Mouse (Mus musculus) G1E (cell line): ENCODE data around the gene Tmc6. TPM values are rescaled to one million over a fixed set of nuclear protein-coding genes. Genes with fewer than 3 reads are reported as not detected.

Experiments used
- ATAC-seq: 2 replicates; pipeline ENCODE4 v1.8.0; 2016; ENCODE audit warnings: mild to moderate bottlenecking; ENCODE audit not compliant: insufficient number of reproducible peaks, poor library complexity, low FRiP score, severe bottlenecking; ENCODE audit errors: extremely low read depth
- DNase-seq: peaks from one replicate; pipeline ENCODE4 v3.0.0; 2012; ENCODE audit warnings: low spot score
- H3K27me3 ChIP-seq: 2 replicates; pipeline ENCODE4 v1.6.1; 2012; ENCODE audit warnings: mild to moderate bottlenecking, low read length, inconsistent platforms; ENCODE audit not compliant: insufficient read depth
- H3K36me3 ChIP-seq: replicated peaks from 2 replicates; pipeline ENCODE3; 2012; ENCODE audit warnings: mild to moderate bottlenecking, inconsistent platforms
- H3K4me1 ChIP-seq: 2 replicates; pipeline ENCODE4 v1.6.1; 2012; ENCODE audit warnings: low read depth, low read length, inconsistent platforms, mixed read lengths; ENCODE audit not compliant: insufficient read depth
- H3K4me3 ChIP-seq: 2 replicates; pipeline ENCODE4 v1.5.1; 2012; ENCODE audit warnings: low read depth, mild to moderate bottlenecking, inconsistent platforms, low read length, moderate library complexity, mixed read lengths
- H3K9me3 ChIP-seq: replicated peaks from 2 replicates; pipeline ENCODE4 v1.6.1; 2012; ENCODE audit warnings: inconsistent platforms
- CTCF ChIP-seq: IDR thresholded peaks from 2 replicates; pipeline ENCODE4 v1.5.1; 2012; ENCODE audit warnings: low read depth, low read length, inconsistent platforms, mixed read lengths
- GATA1 ChIP-seq: IDR thresholded peaks from 2 replicates; pipeline ENCODE4 v1.6.1; 2012; ENCODE audit warnings: borderline replicate concordance, low read length, inconsistent platforms, mixed read lengths
- GATA2 ChIP-seq: IDR thresholded peaks from 2 replicates; pipeline ENCODE4 v1.6.1; 2012; ENCODE audit warnings: low read depth, low read length, inconsistent platforms, borderline replicate concordance
- POLR2AphosphoS5 ChIP-seq: IDR thresholded peaks from 2 replicates; pipeline ENCODE4 v1.6.1; 2012; ENCODE audit warnings: low read depth, low read length, inconsistent platforms; ENCODE audit not compliant: insufficient replicate concordance
- TAL1 ChIP-seq: conservative IDR thresholded peaks from 2 replicates; pipeline ENCODE4 v1.6.1; 2012; ENCODE audit warnings: low read depth, low read length, inconsistent platforms, mixed read lengths
- polyA plus RNA-seq: library from polyadenylated mRNA; stranded (reverse); fragments of >175 nt; gene quantifications from 2 replicates; pipeline ENCODE4 v1.2.3, GENCODE M21; 2012
- total RNA-seq, 2 experiments: library from RNA; stranded (forward) in 1 of 2; stranded (reverse) in 1 of 2; fragments of 200-1000 nt in 1 of 2; fragments of >200 nt in 1 of 2; fragmentation: Nextera tagmentation in 1 of 2; gene quantifications; 2 replicates each; pipeline ENCODE4 v1.2.3; 2014 to 2017

Gene Tmc6
- total and polyA plus RNA-seq, 3 experiments: 9.6 to 27.3 (median 25.3) TPM

DNA sequence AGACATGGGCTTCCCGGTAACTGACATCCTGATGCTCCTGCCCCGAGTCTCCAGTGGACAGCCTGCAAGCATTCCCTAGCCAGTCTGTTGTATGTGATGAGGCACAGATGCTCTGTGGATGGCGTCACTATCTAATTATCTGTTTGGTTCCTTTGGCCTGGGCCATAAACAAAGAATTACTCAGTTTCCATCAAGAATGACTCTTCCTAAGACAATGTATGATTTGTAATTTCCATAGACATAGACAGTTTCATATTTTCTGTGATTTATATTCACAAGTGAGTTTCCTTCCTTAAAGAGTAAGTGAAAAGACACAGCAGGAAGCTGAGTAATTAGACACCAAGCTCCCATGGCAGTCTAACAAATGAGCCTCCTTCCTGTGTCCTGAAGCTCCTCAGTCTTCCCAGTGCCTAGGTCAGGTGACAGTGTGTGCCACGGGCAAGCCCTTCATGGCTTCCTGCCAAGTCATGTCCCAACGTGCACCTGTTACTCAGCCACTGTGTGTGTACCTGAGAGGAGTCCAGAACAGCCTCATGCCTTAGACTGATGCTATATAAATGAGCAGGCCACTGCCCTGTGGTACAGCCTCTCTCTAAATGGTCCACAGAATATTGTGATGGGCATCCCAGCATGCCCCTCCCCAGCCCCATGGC, 45.8 kb downstream of the Tmc6 start:
- no peak overlapping the region for H3K4me3 ChIP-seq
- no peaks in the 10 kb centered on the region for H3K9me3 ChIP-seq
- H3K4me1 ChIP-seq: no peaks in the 10 kb centered on the region
- H3K27me3 ChIP-seq: no peaks in the 10 kb centered on the region
- DNase-seq (no peak), ATAC-seq (no peak)
- peaks cover 89% of the 10 kb centered on the region for H3K36me3 ChIP-seq
- TF ChIP-seq TAL1: no peak
- TF ChIP-seq GATA1: no peak
- no peak for TF ChIP-seq GATA2
- TF ChIP-seq CTCF: no peak
- TF ChIP-seq POLR2AphosphoS5: no peak

DNA sequence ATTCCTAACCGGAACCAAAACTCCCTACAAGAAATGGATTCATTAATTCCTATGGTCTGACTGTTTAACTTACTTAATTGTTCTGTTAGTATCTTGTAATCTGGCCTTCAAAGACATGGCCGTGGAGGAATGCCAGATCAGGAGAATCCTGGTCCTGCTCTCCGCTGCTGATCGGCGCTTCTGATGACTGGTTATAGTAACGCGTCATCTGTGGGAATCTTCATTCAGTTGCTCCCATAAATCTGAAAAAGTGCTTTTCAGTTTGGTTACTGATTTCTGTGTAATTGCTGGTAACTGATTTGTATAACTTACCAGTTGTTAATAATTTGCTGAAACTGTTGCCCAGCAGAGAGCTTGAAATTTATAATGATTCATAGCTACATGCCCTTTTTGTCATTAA, 50.5 kb downstream of the Tmc6 start:
- ATAC-seq: no peak
- Histone ChIP-seq H3K9me3 (no peaks in the 10 kb centered on the region), H3K4me1 (no peaks in the 10 kb centered on the region), H3K27me3 (no peaks in the 10 kb centered on the region), H3K36me3 (peaks cover 65% of the 10 kb centered on the region), H3K4me3 (no peak overlapping the region)
- no peak for DNase-seq
- TF ChIP-seq POLR2AphosphoS5: no peak
- no peak for TF ChIP-seq TAL1
- no peak for TF ChIP-seq CTCF
- TF ChIP-seq GATA2: no peak
- TF ChIP-seq GATA1: no peak

DNA sequence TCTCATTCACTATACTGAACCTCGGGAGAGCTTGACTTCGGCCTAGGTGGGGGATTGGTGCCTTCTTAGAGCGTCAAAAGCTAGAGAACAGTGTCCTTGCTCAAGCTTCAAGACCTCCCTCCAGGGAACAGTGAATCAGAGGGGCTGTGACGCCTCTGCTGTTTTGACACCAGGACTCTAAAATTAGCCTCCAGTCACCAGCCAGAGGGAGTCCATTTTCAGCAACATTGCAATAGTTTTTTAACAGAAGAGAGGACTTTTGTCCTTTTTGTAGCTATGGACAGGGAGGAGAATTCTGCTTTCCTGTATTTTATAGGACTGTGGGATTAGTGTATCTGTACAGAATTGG, 51.5 kb downstream of the Tmc6 start:
- DNase-seq (no peak), ATAC-seq (no peak)
- Histone ChIP-seq H3K4me1 (no peaks in the 10 kb centered on the region), H3K9me3 (no peaks in the 10 kb centered on the region), H3K27me3 (no peaks in the 10 kb centered on the region), H3K36me3 (peaks cover 65% of the 10 kb centered on the region), H3K4me3 (no peak overlapping the region)
- no peak for TF ChIP-seq GATA1
- TF ChIP-seq CTCF: no peak
- no peak for TF ChIP-seq GATA2
- no peak for TF ChIP-seq TAL1
- TF ChIP-seq POLR2AphosphoS5: no peak

DNA sequence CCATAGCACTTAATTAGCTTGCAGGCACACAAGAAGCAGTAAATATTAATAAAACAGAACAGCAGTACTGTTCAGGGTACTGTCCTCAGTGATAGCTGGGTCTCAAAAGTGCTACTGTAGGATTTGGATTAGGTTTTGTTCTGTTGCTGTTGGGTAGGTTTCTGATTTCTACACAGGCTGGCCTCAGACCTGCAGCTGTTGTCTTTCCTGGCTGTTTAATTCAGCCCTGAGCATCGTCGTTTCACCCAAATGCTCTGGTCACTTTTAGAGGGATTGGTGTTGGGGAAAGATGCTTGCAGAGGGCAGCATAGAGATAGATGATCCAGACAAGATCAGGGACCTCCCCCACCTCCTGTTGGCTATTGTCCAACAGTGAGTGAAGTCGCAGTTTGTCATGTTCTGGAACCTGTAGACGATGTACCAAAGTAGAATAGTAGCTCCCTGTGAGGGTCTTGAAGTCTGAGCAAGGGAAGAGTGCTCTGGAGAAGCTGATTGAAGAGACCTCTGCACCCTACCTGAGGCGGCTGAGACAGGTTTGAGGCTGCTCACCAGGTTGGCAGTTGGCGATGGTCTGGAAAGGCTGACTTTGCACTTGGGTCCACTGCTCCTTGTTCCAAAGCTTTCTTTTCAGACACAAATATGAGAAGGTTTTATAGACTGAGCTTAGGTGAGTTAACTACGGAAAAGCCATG, 52.1 kb downstream of the Tmc6 start:
- H3K36me3 ChIP-seq: peaks cover 65% of the 10 kb centered on the region
- no peak overlapping the region for H3K4me3 ChIP-seq
- DNase-seq: no peak
- no peaks in the 10 kb centered on the region for H3K4me1 ChIP-seq
- H3K9me3 ChIP-seq: no peaks in the 10 kb centered on the region
- H3K27me3 ChIP-seq: no peaks in the 10 kb centered on the region
- no peak for ATAC-seq
- TF ChIP-seq GATA2 (no peak), GATA1 (no peak), POLR2AphosphoS5 (no peak), CTCF (no peak), TAL1 (no peak)

DNA sequence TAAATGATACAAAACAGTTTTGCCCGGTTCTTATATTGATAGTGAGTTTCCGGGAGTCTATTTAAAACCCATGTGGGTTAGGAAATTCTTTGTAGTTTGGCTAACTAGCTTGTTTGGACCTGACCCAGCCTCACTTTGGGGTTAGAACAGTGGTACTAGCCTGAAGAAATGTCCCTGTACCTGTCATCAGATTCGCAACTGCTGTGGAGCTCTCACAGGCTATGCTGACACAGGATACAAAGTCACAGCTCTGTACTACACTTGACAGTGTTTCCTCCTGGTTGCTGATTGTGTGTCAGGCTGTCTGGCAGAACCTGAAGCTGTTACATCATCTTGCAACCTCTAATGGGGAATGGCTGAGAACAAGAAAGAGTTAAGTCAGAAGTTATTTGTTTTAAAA, 52.7 kb downstream of the Tmc6 start:
- ATAC-seq (no peak), DNase-seq (no peak)
- Histone ChIP-seq H3K27me3 (no peaks in the 10 kb centered on the region), H3K9me3 (no peaks in the 10 kb centered on the region), H3K36me3 (peaks cover 67% of the 10 kb centered on the region), H3K4me1 (peaks cover 4% of the 10 kb centered on the region), H3K4me3 (no peak overlapping the region)
- TF ChIP-seq TAL1: no peak
- TF ChIP-seq CTCF: no peak
- TF ChIP-seq GATA2: no peak
- TF ChIP-seq GATA1: no peak
- no peak for TF ChIP-seq POLR2AphosphoS5

DNA sequence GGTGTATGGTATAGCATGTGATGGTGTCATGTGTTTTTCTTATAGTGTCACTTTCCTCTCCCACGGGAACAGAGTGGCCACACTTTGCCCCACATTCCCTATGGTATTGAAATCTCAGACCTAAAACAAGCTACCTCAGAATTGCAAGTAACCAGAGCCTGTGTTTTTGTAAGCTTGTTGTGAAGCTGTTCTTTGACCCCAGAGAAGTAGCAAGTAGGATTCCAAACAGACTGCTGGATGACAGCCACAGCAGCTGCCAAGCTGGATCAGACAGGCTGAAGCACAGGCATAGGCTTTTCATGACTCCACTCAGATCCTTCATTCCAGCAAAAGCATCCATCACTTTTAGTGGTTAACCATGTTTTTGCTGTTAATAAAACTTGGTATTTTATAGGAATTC, 53.2 kb downstream of the Tmc6 start:
- Histone ChIP-seq H3K4me1 (peaks cover 5% of the 10 kb centered on the region), H3K27me3 (no peaks in the 10 kb centered on the region), H3K9me3 (no peaks in the 10 kb centered on the region), H3K36me3 (peaks cover 66% of the 10 kb centered on the region), H3K4me3 (no peak overlapping the region)
- ATAC-seq (no peak), DNase-seq (no peak)
- TF ChIP-seq CTCF: no peak
- TF ChIP-seq GATA1: no peak
- no peak for TF ChIP-seq POLR2AphosphoS5
- TF ChIP-seq GATA2: no peak
- no peak for TF ChIP-seq TAL1
